Mouse (Mus musculus) cerebellum, adult 9-11 months (tissue): Measurements from ENCODE around the gene Sike1.

Source experiments
- DNase-seq: peaks from one replicate; pipeline ENCODE4 v3.0.0; 2022

Gene Sike1

DNA sequence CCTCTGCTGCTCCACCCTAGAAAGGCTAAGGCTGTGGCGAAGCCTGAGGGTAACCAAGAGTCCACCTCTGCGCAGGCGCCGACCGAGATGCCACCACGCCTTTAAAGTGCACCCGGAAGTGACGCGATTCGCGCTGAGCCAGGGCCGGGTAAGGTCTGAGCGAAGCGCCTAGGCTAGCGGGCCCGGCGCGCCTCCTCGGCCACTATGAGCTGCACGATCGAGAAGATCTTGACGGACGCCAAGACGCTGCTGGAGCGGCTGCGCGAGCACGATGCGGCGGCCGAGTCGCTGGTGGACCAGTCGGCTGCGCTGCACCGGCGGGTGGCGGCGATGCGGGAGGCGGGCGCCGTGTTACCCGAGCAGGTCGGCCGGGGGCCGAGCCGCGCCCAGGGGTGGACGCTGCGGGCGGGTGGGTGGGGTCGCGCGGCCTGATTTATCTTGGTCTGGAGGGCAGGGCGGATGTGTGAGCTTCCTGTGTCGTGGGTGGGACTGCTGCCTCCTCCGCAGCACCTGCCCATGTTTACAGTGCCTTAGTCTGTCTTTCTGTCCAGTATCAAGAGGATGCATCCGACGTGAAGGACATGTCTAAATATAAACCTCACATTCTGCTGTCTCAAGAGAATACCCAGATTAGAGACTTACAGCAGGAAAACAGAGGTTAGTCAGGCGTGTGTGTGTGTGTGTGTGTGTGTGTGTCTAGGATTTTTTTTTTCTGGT, at the start of gene Sike1:
Sike1 (plus strand) TSS at position 104 of the 717 bp plus-strand sequence.
- DNase-seq, result peak; percentile 94

DNA sequence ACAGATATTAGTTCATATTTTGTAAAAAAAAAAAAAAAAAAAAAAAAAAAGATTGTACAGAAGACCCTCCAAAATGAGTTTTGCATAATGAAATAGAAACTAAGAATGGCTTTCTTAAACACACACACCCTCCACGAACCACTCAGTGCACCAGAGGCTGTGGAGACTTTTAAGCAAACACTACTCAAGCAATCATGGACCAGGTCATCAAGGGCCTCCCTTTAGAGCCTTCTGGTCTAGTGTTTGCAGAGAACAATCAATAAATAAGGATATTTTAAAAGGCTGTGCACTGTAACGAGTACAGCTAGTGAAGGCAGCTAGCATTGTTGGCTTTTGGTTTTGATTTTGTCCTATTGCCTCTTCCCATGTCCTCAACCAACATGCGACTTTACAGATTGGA, 49.2 kb upstream of the Sike1 start:
- DNase-seq, result no peak

DNA sequence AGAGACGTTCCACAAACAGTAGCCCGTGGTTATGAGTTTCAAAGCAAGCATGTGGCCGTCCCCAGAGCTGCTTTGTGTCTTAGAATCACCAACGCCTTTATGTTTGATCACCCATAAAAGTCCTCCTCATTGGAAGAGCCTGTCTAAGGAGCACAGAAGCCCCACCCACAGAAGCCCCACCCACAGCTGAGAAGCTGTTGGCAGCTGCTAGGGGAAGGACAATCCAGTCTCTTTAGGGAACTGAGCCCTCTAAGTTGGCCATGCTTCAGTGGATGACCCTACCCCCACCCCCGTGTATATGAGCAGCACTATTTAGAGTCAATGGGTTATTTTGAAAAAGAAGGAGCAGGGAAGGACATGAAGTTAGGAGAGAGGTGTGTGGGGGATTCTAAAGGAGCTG, 48.6 kb upstream of the Sike1 start:
- DNase-seq, result no peak

DNA sequence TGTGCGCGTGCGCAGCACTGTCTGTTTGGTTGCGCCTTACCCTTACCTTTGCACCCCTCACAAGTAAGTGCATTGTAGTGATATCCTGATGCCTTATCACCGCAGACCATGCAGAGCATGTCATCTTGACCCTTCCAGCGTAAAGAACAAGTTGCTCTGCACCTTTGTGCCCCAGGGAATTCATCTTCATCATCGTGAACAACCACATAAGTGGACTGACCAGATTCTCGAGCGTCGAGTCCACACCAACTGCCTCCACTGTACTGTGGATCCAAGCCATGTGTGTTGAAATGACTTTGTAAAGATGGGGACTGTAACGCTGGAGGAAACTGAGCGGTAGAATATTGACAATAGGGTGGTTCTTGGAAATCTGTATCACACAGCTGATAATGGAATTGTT, 41.0 kb upstream of the Sike1 start:
- DNase-seq, result no peak

DNA sequence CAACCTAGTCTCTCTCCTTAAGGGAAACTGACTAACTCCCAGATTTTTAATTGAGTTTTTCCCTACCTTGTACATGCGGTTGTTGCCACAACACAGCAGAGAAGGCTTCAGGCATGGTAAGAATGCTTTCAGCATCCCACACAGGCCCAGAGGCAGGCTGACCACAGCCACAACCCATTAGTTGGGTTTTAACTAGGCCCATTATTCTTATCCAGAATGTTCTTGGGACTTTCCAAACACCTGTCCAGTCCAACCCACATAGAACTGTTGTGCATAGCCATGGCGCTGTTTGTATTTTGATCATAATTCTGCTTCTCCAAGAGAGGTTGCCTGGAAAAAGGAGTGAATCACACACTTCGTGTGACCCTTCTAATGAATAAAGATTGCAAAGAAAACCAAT, 40.4 kb upstream of the Sike1 start:
- DNase-seq, result no peak

DNA sequence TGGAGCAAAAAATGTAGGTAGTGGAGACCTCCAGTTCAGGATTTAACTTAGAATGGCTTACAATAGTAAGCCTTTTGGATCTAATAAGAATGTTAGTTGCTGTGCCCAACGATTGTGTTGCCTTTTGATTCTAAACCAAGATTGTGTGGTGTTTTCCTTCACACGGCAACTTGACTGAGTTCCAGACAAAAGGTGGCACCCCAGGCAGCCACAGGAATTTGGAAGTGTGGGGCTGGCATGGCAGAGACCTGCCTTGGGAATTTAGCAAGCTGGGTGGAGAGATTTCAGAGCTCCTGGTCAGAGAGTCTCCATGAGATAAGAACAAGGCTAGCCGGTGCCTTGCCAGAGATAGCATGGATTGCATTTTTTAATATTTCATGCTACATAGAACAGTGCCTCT, 39.9 kb upstream of the Sike1 start:
- DNase-seq, result no peak

DNA sequence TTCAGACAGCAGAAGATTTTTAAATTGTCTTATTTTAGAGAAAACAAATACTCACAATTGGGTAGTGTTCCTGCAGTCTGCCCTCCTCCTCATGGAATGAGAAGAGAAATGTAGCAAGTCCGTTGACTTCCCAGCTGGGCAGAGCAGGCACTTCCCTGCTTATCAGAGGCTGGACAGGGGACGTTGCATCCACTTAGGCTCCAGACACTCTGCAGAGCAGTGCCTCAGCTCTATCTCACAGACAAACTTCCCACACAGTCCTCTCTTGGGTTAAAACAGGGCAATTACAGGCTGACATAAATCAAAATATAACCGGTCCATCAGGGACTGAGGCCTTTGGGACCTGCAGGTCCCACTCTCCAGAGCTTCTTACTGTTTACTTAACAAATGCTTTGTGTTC, 31.5 kb upstream of the Sike1 start, which contains the start of gene Nr1h5:
Nr1h5 (minus strand) TSS at position 101 of the 400 bp plus-strand sequence.
- no peak for DNase-seq

DNA sequence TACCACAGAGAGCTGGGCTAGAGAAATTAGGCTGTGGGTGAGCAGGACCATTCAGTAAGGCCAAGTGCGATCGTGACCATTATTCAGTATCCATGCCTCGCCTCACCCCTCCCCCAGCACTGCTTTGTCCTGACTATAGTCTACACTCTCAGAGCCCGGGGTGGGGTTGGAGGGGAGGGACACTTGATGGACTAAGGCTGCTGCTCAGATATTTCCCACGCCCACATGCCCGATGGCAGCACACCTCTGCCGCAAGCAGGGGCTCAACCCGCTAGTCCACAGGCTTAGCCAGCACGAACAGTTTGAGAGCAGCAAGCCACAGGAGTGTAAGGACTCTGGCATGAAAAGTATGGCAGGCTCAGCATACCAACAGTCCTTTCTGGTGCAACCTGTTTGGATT, 25.4 kb upstream of the Sike1 start:
- no peak for DNase-seq

DNA sequence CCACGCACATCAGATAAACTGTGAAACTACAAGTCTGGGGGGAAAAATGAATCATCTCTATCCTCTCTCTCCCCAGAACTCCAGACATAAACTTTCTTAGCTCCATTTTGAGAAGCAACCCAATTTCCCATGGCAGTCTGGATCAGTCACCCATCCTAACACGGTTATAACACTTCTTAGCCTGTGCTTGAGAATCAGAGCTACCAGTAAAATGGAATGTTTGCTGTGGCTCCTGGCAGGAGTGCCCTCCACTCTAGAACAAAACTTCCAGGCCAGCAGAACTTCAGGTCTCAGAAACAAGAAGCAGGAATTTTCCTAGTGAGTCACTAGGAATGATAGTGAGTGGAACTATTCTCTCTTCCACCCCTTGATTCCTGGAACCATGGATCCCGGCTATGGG, 25.0 kb upstream of the Sike1 start:
- no peak for DNase-seq

DNA sequence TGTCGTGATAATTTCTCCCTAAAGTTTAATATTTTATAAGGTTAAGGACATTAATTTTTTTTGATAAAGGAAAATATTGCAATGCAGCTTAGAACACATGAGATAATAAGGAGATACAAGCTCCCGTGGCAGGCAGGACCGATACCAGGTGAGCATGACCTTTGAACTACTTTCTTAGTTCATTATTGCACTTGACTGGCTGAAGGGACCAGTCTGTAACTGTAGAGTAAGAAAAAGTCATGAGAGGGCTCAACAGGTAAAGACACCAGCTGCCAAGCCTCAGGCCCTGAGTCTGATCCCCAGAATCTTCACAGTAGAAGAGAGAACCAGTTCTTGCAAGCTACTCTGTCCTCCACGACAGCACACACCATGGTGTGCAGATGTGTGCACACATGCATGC, 18.6 kb upstream of the Sike1 start:
- no peak for DNase-seq

DNA sequence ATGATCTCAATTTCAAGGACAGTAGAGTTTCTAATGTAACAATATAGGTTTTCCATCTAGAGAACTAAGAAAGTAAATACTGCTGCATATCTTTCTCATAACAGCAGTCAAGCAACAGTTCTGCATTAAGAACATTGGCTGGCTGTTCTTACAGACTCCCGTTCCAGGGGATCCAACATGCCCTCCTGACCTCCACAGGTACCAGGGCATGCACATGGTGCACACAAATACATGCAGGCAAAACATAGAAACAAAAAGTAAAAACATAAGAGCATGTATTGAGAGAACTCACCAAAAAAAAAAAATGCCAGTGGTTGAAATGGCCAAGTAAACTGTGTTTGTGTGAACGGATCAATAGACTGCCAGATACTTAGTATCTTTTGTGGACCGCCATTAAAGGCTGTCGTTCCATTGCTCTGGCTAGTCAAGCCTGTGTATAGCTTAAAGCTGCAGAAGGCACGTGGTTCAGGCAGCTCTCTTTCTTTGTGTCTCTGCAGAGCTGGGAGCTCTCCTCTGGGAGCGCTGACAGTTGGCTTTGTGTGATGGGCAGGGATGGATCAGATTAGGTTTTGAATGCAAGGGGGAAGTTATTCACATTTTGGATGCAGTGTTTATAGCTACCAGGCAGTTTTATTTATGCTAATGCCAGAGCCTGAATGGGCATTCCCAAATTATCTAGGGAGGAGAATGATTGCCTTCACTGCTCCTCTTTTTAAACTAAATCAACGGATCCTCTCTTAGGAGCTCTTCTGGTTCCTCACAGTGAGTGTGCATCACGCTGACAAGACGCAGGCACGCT, 15.8 kb upstream of the Sike1 start:
- DNase-seq, result no peak

DNA sequence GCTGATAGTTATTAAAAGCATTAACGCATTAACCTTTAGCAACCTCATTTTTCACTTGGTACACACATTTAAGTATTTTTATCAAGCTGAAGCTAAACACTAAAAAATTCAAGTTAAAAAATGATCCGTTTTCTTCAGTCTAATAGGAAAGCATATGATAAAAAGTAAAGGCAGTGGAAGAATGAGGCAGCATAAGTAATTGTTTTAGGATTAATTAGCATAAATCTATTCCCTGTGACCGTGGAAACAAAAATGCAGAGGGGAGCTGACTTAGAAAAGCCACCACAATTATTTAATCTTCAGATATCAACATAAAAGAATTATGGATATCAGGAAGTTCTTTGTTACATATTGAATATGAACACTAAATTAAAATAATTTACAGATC, 15.2 kb upstream of the Sike1 start:
- no peak for DNase-seq

DNA sequence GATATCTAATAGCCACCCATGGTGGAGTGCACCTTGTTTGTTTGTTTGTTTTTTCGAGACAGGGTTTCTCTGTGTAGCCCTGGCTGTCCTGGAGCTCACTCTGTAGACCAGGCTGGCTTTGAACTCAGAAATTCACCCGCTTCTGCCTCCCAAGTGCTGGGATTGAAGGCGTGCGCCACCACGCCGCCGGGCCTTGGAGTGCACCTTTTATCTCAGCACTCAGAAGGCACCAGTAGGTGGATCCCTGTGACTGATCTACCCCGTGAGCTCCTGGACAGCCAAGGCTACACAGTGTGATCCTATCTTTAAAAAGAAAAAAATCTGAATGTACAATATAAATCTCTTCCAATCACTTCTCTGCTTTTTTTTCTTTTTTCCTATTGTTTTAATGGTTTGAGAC, 4.5 kb upstream of the Sike1 start:
- no peak for DNase-seq

DNA sequence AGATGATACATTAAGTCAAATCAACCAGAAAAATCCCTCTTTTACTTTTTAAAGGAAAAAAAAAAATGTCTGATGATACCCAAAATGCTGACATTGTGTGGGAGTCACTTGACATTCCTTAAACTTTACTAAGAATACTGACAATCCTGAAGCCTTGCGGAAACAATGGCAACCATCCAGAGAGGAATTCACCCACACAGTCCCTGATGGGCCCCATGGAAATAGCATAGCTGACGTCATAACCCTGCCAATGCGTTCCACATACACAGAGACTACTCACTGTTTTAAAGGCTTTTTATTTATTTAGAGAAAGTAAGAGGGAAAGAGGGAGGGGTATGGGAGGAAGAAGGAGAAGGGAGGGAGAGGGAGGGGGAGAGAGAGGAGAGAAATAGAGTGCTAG, 2.6 kb upstream of the Sike1 start:
- DNase-seq, result no peak

DNA sequence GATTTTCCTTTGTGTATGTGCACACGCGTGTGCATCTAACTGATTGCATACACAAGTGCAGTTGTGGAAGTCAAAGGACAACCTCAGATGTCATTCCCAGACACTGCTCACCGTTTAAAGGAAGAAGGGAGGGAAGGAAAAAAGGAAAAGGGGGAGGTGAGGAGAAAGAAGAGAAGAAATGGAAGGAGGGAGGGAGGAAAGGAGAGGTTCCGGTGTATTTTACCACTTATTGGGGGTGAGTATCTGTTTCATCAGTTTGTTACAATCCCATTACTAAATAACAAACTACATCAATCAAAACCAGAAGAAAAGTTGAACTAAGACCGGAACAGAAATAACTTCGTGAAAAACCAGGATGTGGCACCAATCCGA, 289 bp upstream of the Sike1 start:
- DNase-seq, result no peak

DNA sequence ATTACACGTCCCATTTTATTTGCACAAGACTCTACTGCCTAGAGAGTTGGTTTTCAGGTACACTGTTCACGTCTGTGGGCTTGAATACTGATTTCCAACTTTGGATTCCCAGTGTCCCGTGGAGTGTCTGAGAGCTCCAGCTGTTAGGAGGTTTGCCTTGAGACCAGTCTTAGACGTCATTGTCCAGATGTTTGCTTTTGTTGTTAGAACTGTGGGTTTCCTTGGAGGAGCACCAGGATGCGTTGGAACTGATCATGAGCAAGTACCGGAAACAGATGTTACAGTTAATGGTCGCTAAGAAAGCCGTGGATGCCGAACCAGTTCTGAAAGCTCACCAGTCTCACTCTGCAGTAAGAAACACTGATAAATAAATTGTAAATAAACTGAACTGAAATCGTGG, 1.5 kb downstream of the Sike1 start:
- no peak for DNase-seq

DNA sequence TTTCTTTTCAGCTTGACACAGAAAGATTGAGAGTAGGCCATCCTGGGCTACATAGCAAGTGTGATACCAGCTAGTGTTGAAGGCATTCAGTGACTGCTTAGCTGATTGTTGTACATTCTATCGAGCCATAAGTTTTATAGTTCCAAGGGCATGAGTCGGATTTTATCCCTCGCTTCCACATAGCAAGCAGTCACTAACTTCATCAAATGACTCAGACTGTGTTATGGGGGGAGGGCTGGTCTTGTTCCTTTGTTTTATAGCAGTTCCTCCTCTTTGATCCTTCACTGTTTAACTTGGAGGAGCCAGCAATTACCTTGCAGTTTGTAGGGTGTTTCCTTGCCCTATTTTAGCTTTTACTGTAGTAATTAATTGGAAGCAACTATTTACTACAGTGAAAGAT, 2.1 kb downstream of the Sike1 start:
- no peak for DNase-seq

DNA sequence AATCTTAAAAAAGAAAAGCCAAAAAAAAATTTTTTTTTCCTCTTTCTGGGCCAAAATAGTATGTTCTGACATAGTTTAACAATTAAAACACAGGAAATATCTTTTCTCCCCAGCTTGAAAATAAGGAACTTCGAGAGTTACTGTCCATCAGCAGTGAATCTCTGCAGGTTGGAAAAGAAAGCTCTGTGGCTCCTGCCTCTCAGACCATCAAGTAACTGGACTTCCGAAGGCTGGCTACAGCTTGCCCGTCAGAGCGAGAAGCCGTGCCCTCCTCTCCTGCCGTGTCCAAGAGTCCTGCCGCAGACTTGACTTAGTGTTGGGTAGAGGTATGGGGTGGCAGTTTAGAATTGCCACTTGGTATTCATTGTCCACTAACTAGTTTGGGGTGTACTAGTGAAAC, 6.1 kb downstream of the Sike1 start:
- no peak for DNase-seq

DNA sequence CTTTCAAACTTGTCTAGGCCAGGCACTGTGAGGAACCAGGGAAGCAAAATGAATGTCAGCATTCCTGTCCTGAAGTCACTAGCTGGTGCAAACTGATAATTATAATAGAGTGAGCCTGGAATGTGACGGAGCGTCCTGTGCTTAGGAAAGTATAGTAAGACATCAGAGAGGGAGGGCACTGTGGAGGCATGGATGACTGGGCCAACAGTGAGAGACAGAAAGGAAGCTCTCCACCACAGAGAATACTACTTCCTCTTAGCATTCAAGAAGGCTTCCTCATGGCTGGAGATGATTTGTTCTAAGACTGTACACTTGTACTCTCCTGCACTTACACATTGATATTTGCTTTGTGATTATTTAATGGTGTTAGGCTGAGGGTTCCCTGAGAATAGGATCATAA, 21.8 kb downstream of the Sike1 start:
- DNase-seq, result no peak

DNA sequence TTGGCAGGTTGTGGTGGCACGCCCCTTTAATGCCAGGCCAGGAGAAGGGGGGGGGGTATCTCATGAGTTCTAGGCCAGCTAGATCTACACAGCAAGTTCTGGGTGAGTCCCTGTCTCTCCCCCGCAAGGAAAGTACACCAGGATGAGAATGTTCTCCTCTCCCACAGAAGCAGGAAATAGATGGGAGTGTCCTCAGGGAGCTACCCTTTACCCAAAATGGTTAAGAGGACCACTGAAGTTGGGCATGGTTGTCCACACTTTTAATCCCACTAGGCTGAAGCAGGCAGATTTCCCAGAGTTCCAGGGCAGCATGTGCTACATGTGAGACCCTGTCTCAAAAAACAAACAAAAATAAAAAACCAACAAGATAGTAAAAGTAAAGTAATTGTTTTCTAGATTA, 24.0 kb downstream of the Sike1 start:
- DNase-seq, result peak; percentile 52

DNA sequence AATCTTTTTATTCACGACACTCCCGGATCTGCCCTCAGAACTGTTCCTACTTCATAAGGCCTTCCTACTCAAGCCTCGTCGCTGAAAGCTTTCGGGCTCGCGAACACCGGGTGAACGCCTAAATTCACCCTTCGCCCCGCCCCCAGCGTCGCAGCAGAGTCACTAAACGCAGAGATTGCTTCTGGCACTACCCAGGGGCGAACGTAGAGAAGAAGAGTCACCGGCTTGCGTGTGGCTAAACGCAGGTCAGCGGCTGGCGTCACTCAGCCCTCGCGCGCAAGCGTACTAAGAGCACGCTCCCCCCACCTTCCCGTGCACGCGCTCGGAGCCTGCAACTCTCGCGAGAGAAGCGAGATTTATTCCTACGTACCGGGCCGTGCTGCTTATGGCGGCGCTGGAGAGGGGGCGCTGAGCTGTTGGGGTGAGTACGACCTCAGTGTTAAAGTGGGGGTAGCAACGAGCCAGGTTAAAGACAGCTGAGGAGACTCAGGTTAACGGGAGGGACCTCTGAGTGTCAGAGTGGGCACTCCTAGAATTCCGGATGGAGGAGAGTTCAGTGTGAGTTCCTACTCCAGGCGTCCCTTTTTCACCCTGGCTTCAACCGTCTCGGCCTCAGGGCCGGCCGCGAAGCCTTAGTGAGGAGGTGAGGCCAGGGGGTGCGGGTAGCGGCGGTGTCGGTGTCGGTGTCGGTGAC, 24.9 kb downstream of the Sike1 start, which contains the start of gene Csde1:
Csde1 (plus strand) TSS at position 178 of the 694 bp plus-strand sequence.
- DNase-seq, result peak; percentile 98

DNA sequence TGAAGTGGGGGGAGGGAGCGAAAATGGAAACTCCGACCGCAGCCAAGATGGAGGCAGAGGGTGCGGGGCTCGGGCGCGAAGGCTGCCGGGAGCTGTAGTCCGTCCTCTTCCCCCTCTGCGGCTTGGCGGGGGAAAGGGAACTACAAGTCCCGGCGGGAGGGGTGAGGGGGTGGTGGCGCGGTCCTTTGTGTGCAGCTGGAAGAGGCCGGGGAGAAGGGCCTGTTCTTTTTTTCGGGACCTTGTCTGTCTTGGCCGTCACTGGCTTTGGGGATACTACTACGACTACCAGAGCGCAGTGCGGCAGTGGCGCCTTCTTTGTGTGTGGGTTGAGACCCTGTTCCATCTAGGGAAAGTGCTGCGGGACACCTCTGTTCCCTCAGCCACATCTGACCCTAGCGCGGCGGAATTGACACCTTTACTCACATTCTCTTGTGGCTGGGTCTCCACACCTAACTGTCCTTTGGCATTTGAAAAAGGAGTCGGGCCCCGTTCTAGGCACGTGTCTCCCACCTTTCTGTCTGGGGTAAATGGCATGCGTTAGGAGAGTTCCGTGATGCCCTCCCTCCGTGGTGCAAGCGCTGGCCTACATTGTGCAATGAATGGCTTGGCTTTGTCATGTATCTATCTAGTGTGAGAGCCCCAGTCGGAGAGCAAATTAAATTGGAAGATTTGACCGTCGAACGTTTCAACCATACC, 25.6 kb downstream of the Sike1 start:
- DNase-seq, result peak; percentile 89

DNA sequence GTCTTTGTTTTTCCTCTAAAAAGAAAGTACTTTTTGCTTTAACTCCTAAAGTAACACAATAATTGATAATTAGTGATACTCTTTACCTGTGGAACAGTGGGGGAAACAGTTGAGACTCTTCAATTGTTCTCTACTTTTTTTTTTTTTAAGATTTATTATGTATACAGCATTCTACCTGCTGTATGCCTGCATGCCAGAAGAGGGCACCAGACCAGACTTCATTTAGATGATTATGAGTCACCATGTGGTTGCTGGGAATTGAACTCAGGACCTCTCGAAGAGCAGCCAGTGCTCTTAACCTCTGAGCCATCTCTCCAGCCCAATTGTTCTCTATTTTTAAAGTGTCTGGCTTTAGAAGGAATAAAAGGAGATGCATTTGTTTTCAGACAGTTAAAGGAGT, 30.7 kb downstream of the Sike1 start:
- no peak for DNase-seq
